Mouse (Mus musculus) kidney, postnatal 0 days (tissue): ENCODE measurements around the gene Erg. TPM values are rescaled to one million over a fixed set of nuclear protein-coding genes. Genes with fewer than 3 reads are reported as not detected.
A peak's percentile ranks its signal among the peaks of the same experiment; 100 is the strongest.

Experiments used
- ATAC-seq: fragments of 200-750 bp; cut with Nextera tagmentation; replicated peaks from 2 replicates; pipeline ENCODE4 v1.8.0; 2017; ENCODE audit warnings: low read depth, moderate number of reproducible peaks, moderate TSS enrichment, moderate library complexity; ENCODE audit not compliant: low FRiP score
- DNase-seq: peaks from one replicate; pipeline ENCODE4 v3.0.0-alpha.2; 2016; ENCODE audit warnings: low spot score
- H3K27ac ChIP-seq: fragments of 300-500 bp; sonication (generic); 2 replicates; pipeline ENCODE4 v1.5.1; 2014; ENCODE audit warnings: mild to moderate bottlenecking
- H3K27me3 ChIP-seq: fragments of 300-500 bp; sonication (generic); 2 replicates; pipeline ENCODE4 v1.6.1; 2014; ENCODE audit warnings: low read length, mixed read lengths; ENCODE audit not compliant: insufficient read depth
- H3K36me3 ChIP-seq: fragments of 300-500 bp; sonication (generic); 2 replicates; pipeline ENCODE4 v1.6.1; 2014; ENCODE audit warnings: low read length, mixed read lengths; ENCODE audit not compliant: insufficient read depth
- H3K4me1 ChIP-seq: fragments of 300-500 bp; sonication (generic); replicated peaks from 2 replicates; pipeline ENCODE4 v1.6.1; 2014; ENCODE audit warnings: antibody characterized with exemption, low read length, mixed read lengths; ENCODE audit not compliant: insufficient read depth
- H3K4me2 ChIP-seq: fragments of 300-500 bp; sonication (generic); 2 replicates; pipeline ENCODE4 v1.6.1; 2014; ENCODE audit warnings: mild to moderate bottlenecking, low read length, moderate library complexity, mixed read lengths
- H3K4me3 ChIP-seq: fragments of 300-500 bp; sonication (generic); replicated peaks from 2 replicates; pipeline ENCODE4 v1.5.1; 2014; ENCODE audit warnings: low read depth, low read length
- H3K9ac ChIP-seq: fragments of 300-500 bp; sonication (generic); 2 replicates; pipeline ENCODE4 v1.6.1; 2014; ENCODE audit warnings: low read depth, low read length
- H3K9me3 ChIP-seq: fragments of 300-500 bp; sonication (generic); replicated peaks from 2 replicates; pipeline ENCODE4 v1.6.1; 2016; ENCODE audit warnings: low read length, inconsistent platforms, mixed read lengths
- CTCF ChIP-seq: IDR thresholded peaks from 2 replicates; pipeline ENCODE4 v1.5.1; 2016; ENCODE audit warnings: antibody characterized with exemption, low read depth, mild to moderate bottlenecking, moderate library complexity
- WGBS: fragments of 180-500 bp; shearing (Covaris S2); extraction: QIAGEN DNeasy Blood & Tissue Kit; methylation state at CpG from one replicate; pipeline ENCODE4 v1.1.7; 2014; 5-methylcytosine and 5-hydroxymethylcytosine counted together
- polyA plus RNA-seq: library from polyadenylated mRNA; unstranded; fragments of >200 nt; fragmentation: Nextera tagmentation; extraction: Ambion mirVana; gene quantifications from 2 replicates; pipeline ENCODE4 v1.2.1, GENCODE M21; 2015

Erg gene
- polyA plus RNA-seq, 1 experiment from 2014 or later = 6.4 TPM

GRCm38 (mm10) chr16:95455896-95456295, 130.5 kb downstream of the Erg start:
- TF ChIP-seq CTCF = no peak
- H3K36me3 ChIP-seq = no peaks in the 10 kb centered on the region
- 67% methylated on average over 8 of the region's 8 CpGs for WGBS
- H3K27me3 ChIP-seq = no peaks in the 10 kb centered on the region
- DNase-seq (no peak), ATAC-seq (no peak)
- no peak overlapping the region for H3K27ac ChIP-seq
- H3K4me1 ChIP-seq = no peaks in the 10 kb centered on the region
- peak overlapping the region; percentile 16 for H3K4me3 ChIP-seq
- peak overlapping the region; percentile 29 for H3K4me2 ChIP-seq
- no peaks in the 10 kb centered on the region for H3K9me3 ChIP-seq
- H3K9ac ChIP-seq = no peak overlapping the region

GRCm38 (mm10) chr16:95455461-95455860, 130.9 kb downstream of the Erg start:
- H3K9ac ChIP-seq = no peak overlapping the region
- H3K4me2 ChIP-seq = peak overlapping the region; percentile 29
- WGBS = 71% methylated on average over 5 of the region's 5 CpGs

GRCm38 (mm10) chr16:95452411-95452810, 134.0 kb downstream of the Erg start:
- no peaks in the 10 kb centered on the region for H3K27me3 ChIP-seq
- DNase-seq = no peak
- H3K27ac ChIP-seq = no peak overlapping the region
- TF ChIP-seq CTCF = no peak
- no peak overlapping the region for H3K4me2 ChIP-seq
- 64% methylated on average over 8 of the region's 8 CpGs for WGBS
- H3K36me3 ChIP-seq = no peaks in the 10 kb centered on the region
- H3K9ac ChIP-seq = no peak overlapping the region
- no peak for ATAC-seq
- no peak overlapping the region for H3K4me3 ChIP-seq
- no peaks in the 10 kb centered on the region for H3K4me1 ChIP-seq
- no peaks in the 10 kb centered on the region for H3K9me3 ChIP-seq

More at GRCm38 (mm10) chr16:95455461-95455860, 130.9 kb downstream of the Erg start:
- Histone ChIP-seq H3K9me3 (no peaks in the 10 kb centered on the region), H3K4me3 (peak overlapping the region; percentile 16; the same call in 1 of the 2 replicates), H3K27me3 (no peaks in the 10 kb centered on the region), H3K27ac (no peak overlapping the region), H3K4me1 (no peaks in the 10 kb centered on the region), H3K36me3 (no peaks in the 10 kb centered on the region)
- ATAC-seq (no peak), DNase-seq (no peak)
- no peak for TF ChIP-seq CTCF

GRCm38 (mm10) chr16:95449361-95449725, 137.1 kb downstream of the Erg start:
- 52% methylated on average over 5 of the region's 5 CpGs for WGBS
- peak; percentile 52 for DNase-seq

GRCm38 (mm10) chr16:95448643-95449360, 137.6 kb downstream of the Erg start:
- H3K4me2 ChIP-seq = no peak overlapping the region
- no peak for TF ChIP-seq CTCF
- H3K27me3 ChIP-seq = no peaks in the 10 kb centered on the region
- no peak overlapping the region for H3K4me3 ChIP-seq
- peak overlapping the region; percentile 71 for H3K27ac ChIP-seq
- no peaks in the 10 kb centered on the region for H3K4me1 ChIP-seq
- no peak overlapping the region for H3K9ac ChIP-seq
- no peaks in the 10 kb centered on the region for H3K9me3 ChIP-seq
- H3K36me3 ChIP-seq = no peaks in the 10 kb centered on the region
- DNase-seq (no peak), ATAC-seq (no peak)
- WGBS = 63% methylated on average over 9 of the region's 9 CpGs

More at GRCm38 (mm10) chr16:95449361-95449725, 137.1 kb downstream of the Erg start:
- Histone ChIP-seq H3K9ac (no peak overlapping the region), H3K36me3 (no peaks in the 10 kb centered on the region), H3K9me3 (no peaks in the 10 kb centered on the region), H3K4me3 (no peak overlapping the region), H3K4me1 (no peaks in the 10 kb centered on the region), H3K27me3 (no peaks in the 10 kb centered on the region), H3K27ac (peak overlapping the region; percentile 71), H3K4me2 (no peak overlapping the region)
- peak; percentile 18; the same call in 1 of the 2 replicates for TF ChIP-seq CTCF
- no peak for ATAC-seq

GRCm38 (mm10) chr16:95447896-95448295, 138.5 kb downstream of the Erg start:
- Histone ChIP-seq H3K27ac (peak overlapping the region; percentile 71), H3K4me1 (no peaks in the 10 kb centered on the region), H3K9ac (no peak overlapping the region), H3K36me3 (no peaks in the 10 kb centered on the region), H3K4me2 (no peak overlapping the region), H3K4me3 (no peak overlapping the region), H3K27me3 (no peaks in the 10 kb centered on the region), H3K9me3 (no peaks in the 10 kb centered on the region)
- no peak for DNase-seq
- 74% methylated on average over 4 of the region's 4 CpGs for WGBS
- no peak for TF ChIP-seq CTCF
- no peak for ATAC-seq
